Comparison of ENCODE assay signal across 8 mouse cellular contexts in the genomic region with DNA sequence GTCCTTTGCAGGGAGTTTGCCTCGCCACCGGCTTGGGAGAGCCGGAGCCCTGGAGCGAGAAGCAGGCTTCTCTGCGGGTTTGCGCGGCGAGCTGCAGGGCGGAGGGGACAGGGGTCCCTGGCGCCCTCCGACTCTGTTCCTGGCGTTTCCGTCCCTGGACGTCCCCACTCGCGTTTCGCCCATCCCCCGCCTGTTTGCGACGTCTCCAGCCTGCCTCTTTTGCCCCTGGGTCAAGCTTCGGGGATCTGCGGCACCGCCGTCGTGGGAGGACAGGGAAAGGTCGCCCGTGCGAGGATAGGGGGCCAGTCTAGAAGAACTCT. TPM values are rescaled to one million over a fixed set of nuclear protein-coding genes. Genes with fewer than 3 reads are reported as not detected.
A peak's percentile ranks its signal among the peaks of the same experiment; 100 is the strongest.
DNase-seq lines count a peak whose midpoint lies in the region; ATAC-seq and TF ChIP-seq lines count a peak whose summit lies in the region.

No protein-coding gene starts in this region.

- WGBS in liver, adult 2 months = 5% methylated on average over 28 of the region's 28 CpGs
- 4% methylated on average over 28 of the region's 28 CpGs for WGBS in forebrain, embryonic 11.5 days
- WGBS in neural tube, embryonic 14.5 days = under 1% methylated on average over 28 of the region's 28 CpGs

- H3K4me3 ChIP-seq in liver, adult 2 months (ENCODE audit: insufficient read depth, low read depth, low read length) = peak overlapping the region; percentile 42; the same call in 1 of the 2 replicates
- H3K4me3 ChIP-seq in forebrain, embryonic 11.5 days (ENCODE audit: low read depth, low read length) = peak overlapping the region; percentile 38
- H3K4me3 ChIP-seq in neural tube, embryonic 14.5 days (ENCODE audit: low read depth, low read length) = peak overlapping the region; percentile 37

- TF ChIP-seq CTCF in liver, adult 2 months (IDR thresholded peaks at IDR 0.05; ENCODE audit: low read depth, low read length) = no peak

- no peak for ATAC-seq in forebrain, embryonic 11.5 days (replicated peaks; ENCODE audit: low FRiP score)
- peak; percentile 15; the same call in 1 of the 2 replicates for ATAC-seq in neural tube, embryonic 14.5 days (ENCODE audit: low read depth)
- ATAC-seq in frontal cortex, adult (ENCODE audit: low TSS enrichment) = no peak

- DNase-seq in liver, adult 2 months (ENCODE audit: extremely low read depth, low read depth, low spot score) = no peak
- DNase-seq in liver = no peak
- DNase-seq in forebrain, embryonic 11.5 days (ENCODE audit: low spot score) = no peak
- DNase-seq in kidney, postnatal 4 days = peak; percentile 44 to 52
- no peak for DNase-seq in thymus, postnatal 36 days
- DNase-seq in left cerebral cortex, adult 9 months (ENCODE audit: low spot score in 2 of 2) = no peak

- no peaks in the 10 kb centered on the region for H3K79me2 ChIP-seq in liver, adult 2 months (ENCODE audit: control insufficient read depth, insufficient read depth, low read length)

- H3K4me2 ChIP-seq in forebrain, embryonic 11.5 days (ENCODE audit: low read depth, low read length, severe bottlenecking) = peak overlapping the region; percentile 72
- peak overlapping the region; percentile 57 for H3K4me2 ChIP-seq in neural tube, embryonic 14.5 days (ENCODE audit: low read depth, low read length)

- no peaks in the 10 kb centered on the region for H3K9me3 ChIP-seq in forebrain, embryonic 11.5 days (ENCODE audit: control insufficient read depth, low read length)
- H3K9me3 ChIP-seq in neural tube, embryonic 14.5 days (ENCODE audit: control insufficient read depth, low read length) = no peaks in the 10 kb centered on the region

- no peaks in the 10 kb centered on the region for H3K36me3 ChIP-seq in liver, adult 2 months (ENCODE audit: control insufficient read depth, insufficient read depth, low read length)
- H3K36me3 ChIP-seq in forebrain, embryonic 11.5 days (ENCODE audit: control insufficient read depth, insufficient read depth, low read length) = no peaks in the 10 kb centered on the region
- no peaks in the 10 kb centered on the region for H3K36me3 ChIP-seq in neural tube, embryonic 14.5 days (ENCODE audit: control insufficient read depth, insufficient read depth, low read length)

- H3K27me3 ChIP-seq in liver, adult 2 months (ENCODE audit: control insufficient read depth, insufficient read depth, low read length) = peaks cover 24% of the 10 kb centered on the region
- H3K27me3 ChIP-seq in forebrain, embryonic 11.5 days (ENCODE audit: control insufficient read depth, insufficient read depth, low read length) = peaks cover 71% of the 10 kb centered on the region
- H3K27me3 ChIP-seq in neural tube, embryonic 14.5 days (ENCODE audit: control insufficient read depth, insufficient read depth, low read length) = peaks cover 17% of the 10 kb centered on the region

- no peaks in the 10 kb centered on the region for H3K4me1 ChIP-seq in liver, adult 2 months (ENCODE audit: control insufficient read depth, insufficient read depth, low read length)
- peaks cover 8% of the 10 kb centered on the region; the same call in 1 of the 2 replicates for H3K4me1 ChIP-seq in forebrain, embryonic 11.5 days (replicated peaks; ENCODE audit: control insufficient read depth, insufficient read depth, low read length)
- peaks cover 17% of the 10 kb centered on the region; the same call in 1 of the 2 replicates for H3K4me1 ChIP-seq in neural tube, embryonic 14.5 days (ENCODE audit: control insufficient read depth, insufficient read depth, low read length)

- H3K27ac ChIP-seq in liver, adult 2 months (replicated peaks; ENCODE audit: insufficient read depth, low read depth, low read length) = no peak overlapping the region
- H3K27ac ChIP-seq in forebrain, embryonic 11.5 days (ENCODE audit: low read depth, low read length) = no peak overlapping the region
- H3K27ac ChIP-seq in neural tube, embryonic 14.5 days (ENCODE audit: low read depth, low read length) = no peak overlapping the region

- TF ChIP-seq POLR2A in liver, adult 2 months (IDR thresholded peaks at IDR 0.05; ENCODE audit: extremely low read depth, insufficient read depth, low read length) = no peak

- H3K9ac ChIP-seq in liver, adult 2 months (ENCODE audit: low read depth, low read length) = no peak overlapping the region
- H3K9ac ChIP-seq in forebrain, embryonic 11.5 days (ENCODE audit: low read length) = no peak overlapping the region
- H3K9ac ChIP-seq in neural tube, embryonic 14.5 days (replicated peaks; ENCODE audit: low read depth, low read length) = peak overlapping the region; percentile 43

RNA-seq across cellular contexts. Expression of a gene that starts 0.4 kb away (rescaled TPM):
- not detected in 2 replicates for total RNA-seq in liver, adult 2 months (2014; rRNA removed)
- not detected in 2 replicates for polyA plus RNA-seq in liver, adult 2 months (2012; rRNA removed)
- 0.84 and 0.95 TPM in 2 replicates for polyA plus RNA-seq in forebrain, embryonic 11.5 days (2014; fragmentation: Nextera tagmentation; extraction: Ambion mirVana)
- 15.6 and 18.3 TPM in 2 replicates for polyA plus RNA-seq in neural tube, embryonic 14.5 days (2014; fragmentation: Nextera tagmentation; extraction: Ambion mirVana)

Comparison
In these comparisons a context has a peak if more than half of its experiments do, and no peak if none do; other contexts are left out.
1. DNase-seq: peak in kidney, postnatal 4 days (2 of 2); none in liver, adult 2 months (single experiment), liver (single experiment), forebrain, embryonic 11.5 days (single experiment), thymus, postnatal 36 days (0 of 2) and left cerebral cortex, adult 9 months (0 of 2).
2. Peak in every context shown above with its lines, with median percentiles within 50 percentile points of each other: H3K4me3 ChIP-seq.